Mouse (Mus musculus) layer of hippocampus, postnatal 36 days (tissue): ENCODE measurements around the gene Bicd2. TPM values are rescaled to one million over a fixed set of nuclear protein-coding genes. Genes with fewer than 3 reads are reported as not detected.

Experiments
- DNase-seq, 2 experiments: peaks; one replicate each; pipeline ENCODE4 v3.0.0; 2022
- total RNA-seq, 2 experiments: library from RNA; stranded (reverse); gene quantifications; 2 replicates each; pipeline ENCODE4 v1.2.3; 2021

The Bicd2 gene
- total RNA-seq, 2 experiments from 2014 or later, result 54.5 to 59.8 TPM

GRCm38 (mm10) chr13:49326246-49327206 is 14.9 kb upstream of the Bicd2 start:
- DNase-seq, result no peak

GRCm38 (mm10) chr13:49328101-49328500 is 13.3 kb upstream of the Bicd2 start:
- no peak for DNase-seq

- no peak for DNase-seq
These were observed 8.1 kb upstream of the Bicd2 start for GRCm38 (mm10) chr13:49333250-49333649.

GRCm38 (mm10) chr13:49335077-49335982 is 6.1 kb upstream of the Bicd2 start:
- no peak for DNase-seq

- peak in 1 of 2 experiments; percentile 38 for DNase-seq
These were observed 2.4 kb upstream of the Bicd2 start for GRCm38 (mm10) chr13:49338893-49339546.

- no peak for DNase-seq
These were observed 692 bp downstream of the Bicd2 start for GRCm38 (mm10) chr13:49341831-49342722.

- DNase-seq, result no peak
These were observed 1.3 kb downstream of the Bicd2 start for GRCm38 (mm10) chr13:49342723-49343100.

- no peak for DNase-seq
These were observed 3.2 kb downstream of the Bicd2 start for GRCm38 (mm10) chr13:49344567-49344966.

GRCm38 (mm10) chr13:49345476-49345875 is 4.1 kb downstream of the Bicd2 start:
- DNase-seq, result no peak

- no peak for DNase-seq
These were observed 7.1 kb downstream of the Bicd2 start for GRCm38 (mm10) chr13:49348522-49348921.

- no peak for DNase-seq
These were observed 8.0 kb downstream of the Bicd2 start for GRCm38 (mm10) chr13:49349335-49349734.

GRCm38 (mm10) chr13:49349836-49350505 is 8.6 kb downstream of the Bicd2 start:
- DNase-seq, result no peak

GRCm38 (mm10) chr13:49352581-49353159 is 11.3 kb downstream of the Bicd2 start:
- no peak for DNase-seq

GRCm38 (mm10) chr13:49353422-49353821 is 12.0 kb downstream of the Bicd2 start:
- DNase-seq, result no peak

- DNase-seq, result peak in 1 of 2 experiments; percentile 39
These were observed 12.7 kb downstream of the Bicd2 start for GRCm38 (mm10) chr13:49353991-49354507.

GRCm38 (mm10) chr13:49355461-49356061 is 14.2 kb downstream of the Bicd2 start:
- no peak for DNase-seq

GRCm38 (mm10) chr13:49356090-49356489 is 14.7 kb downstream of the Bicd2 start:
- no peak for DNase-seq

- DNase-seq, result no peak
These were observed 16.1 kb downstream of the Bicd2 start for GRCm38 (mm10) chr13:49357367-49358026.

GRCm38 (mm10) chr13:49358184-49358583 is 16.8 kb downstream of the Bicd2 start:
- DNase-seq, result no peak
